Mouse (Mus musculus): Measurements from ENCODE around the gene Paqr3. TPM values are rescaled to one million over a fixed set of nuclear protein-coding genes. Genes with fewer than 3 reads are reported as not detected.

The Paqr3 gene
- total and polyA plus RNA-seq, 3 experiments, result 1.8 to 19.3 (median 4.8) TPM

GRCm38 (mm10) chr5:97083701-97084100, 27.7 kb downstream of the Paqr3 start:
- ATAC-seq (ENCODE audit: extremely low read depth, insufficient number of reproducible peaks, low FRiP score, poor library complexity, severe bottlenecking) (no peak), DNase-seq (ENCODE audit: low spot score) (no peak)
- TF ChIP-seq GATA2 (IDR thresholded peaks at IDR 0.05; ENCODE audit: borderline replicate concordance, low read depth, low read length) (no peak), POLR2AphosphoS5 (IDR thresholded peaks at IDR 0.05; ENCODE audit: insufficient replicate concordance, low read depth, low read length) (no peak), TAL1 (conservative IDR thresholded peaks at IDR 0.05; ENCODE audit: low read depth, low read length) (no peak), CTCF (IDR thresholded peaks at IDR 0.05; ENCODE audit: low read depth, low read length) (no peak), GATA1 (IDR thresholded peaks at IDR 0.05; ENCODE audit: borderline replicate concordance, low read length) (no peak)
- Histone ChIP-seq H3K4me3 (ENCODE audit: low read depth, low read length) (no peak overlapping the region), H3K4me1 (ENCODE audit: insufficient read depth, low read depth, low read length) (peaks cover 51% of the 10 kb centered on the region), H3K36me3 (replicated peaks) (peaks cover 96% of the 10 kb centered on the region), H3K9me3 (replicated peaks) (no peaks in the 10 kb centered on the region), H3K27me3 (ENCODE audit: insufficient read depth, low read length) (no peaks in the 10 kb centered on the region)

- TF ChIP-seq GATA1 (IDR thresholded peaks at IDR 0.05; ENCODE audit: borderline replicate concordance, low read length) (no peak), TAL1 (conservative IDR thresholded peaks at IDR 0.05; ENCODE audit: low read depth, low read length) (no peak), CTCF (IDR thresholded peaks at IDR 0.05; ENCODE audit: low read depth, low read length) (no peak), POLR2AphosphoS5 (IDR thresholded peaks at IDR 0.05; ENCODE audit: insufficient replicate concordance, low read depth, low read length) (no peak), GATA2 (IDR thresholded peaks at IDR 0.05; ENCODE audit: borderline replicate concordance, low read depth, low read length) (no peak)
- H3K36me3 ChIP-seq (replicated peaks), result peaks cover 98% of the 10 kb centered on the region
- DNase-seq (ENCODE audit: low spot score), result no peak
- no peaks in the 10 kb centered on the region for H3K9me3 ChIP-seq (replicated peaks)
- no peak for ATAC-seq (ENCODE audit: extremely low read depth, insufficient number of reproducible peaks, low FRiP score, poor library complexity, severe bottlenecking)
- H3K4me1 ChIP-seq (ENCODE audit: insufficient read depth, low read depth, low read length), result peaks cover 51% of the 10 kb centered on the region
- H3K27me3 ChIP-seq (ENCODE audit: insufficient read depth, low read length), result no peaks in the 10 kb centered on the region
- H3K4me3 ChIP-seq (ENCODE audit: low read depth, low read length), result no peak overlapping the region
Measured at GRCm38 (mm10) chr5:97081481-97081880, 29.9 kb downstream of the Paqr3 start.

GRCm38 (mm10) chr5:97078641-97079040, 32.8 kb downstream of the Paqr3 start:
- DNase-seq (ENCODE audit: low spot score), result no peak
- no peak for ATAC-seq (ENCODE audit: extremely low read depth, insufficient number of reproducible peaks, low FRiP score, poor library complexity, severe bottlenecking)
- TF ChIP-seq GATA2 (IDR thresholded peaks at IDR 0.05; ENCODE audit: borderline replicate concordance, low read depth, low read length), result no peak
- TF ChIP-seq CTCF (IDR thresholded peaks at IDR 0.05; ENCODE audit: low read depth, low read length), result no peak
- peaks cover 96% of the 10 kb centered on the region for H3K36me3 ChIP-seq (replicated peaks)
- H3K4me1 ChIP-seq (ENCODE audit: insufficient read depth, low read depth, low read length), result peaks cover 38% of the 10 kb centered on the region
- H3K27me3 ChIP-seq (ENCODE audit: insufficient read depth, low read length), result no peaks in the 10 kb centered on the region
- no peak overlapping the region for H3K4me3 ChIP-seq (ENCODE audit: low read depth, low read length)
- no peaks in the 10 kb centered on the region for H3K9me3 ChIP-seq (replicated peaks)

GRCm38 (mm10) chr5:97077676-97078075, 33.7 kb downstream of the Paqr3 start:
- TF ChIP-seq CTCF (IDR thresholded peaks at IDR 0.05; ENCODE audit: low read depth, low read length), result no peak
- no peak for TF ChIP-seq POLR2AphosphoS5 (IDR thresholded peaks at IDR 0.05; ENCODE audit: insufficient replicate concordance, low read depth, low read length)
- H3K4me1 ChIP-seq (ENCODE audit: insufficient read depth, low read depth, low read length), result peaks cover 41% of the 10 kb centered on the region
- no peaks in the 10 kb centered on the region for H3K9me3 ChIP-seq (replicated peaks)
- DNase-seq (ENCODE audit: low spot score) (no peak), ATAC-seq (ENCODE audit: extremely low read depth, insufficient number of reproducible peaks, low FRiP score, poor library complexity, severe bottlenecking) (no peak)
- H3K27me3 ChIP-seq (ENCODE audit: insufficient read depth, low read length), result no peaks in the 10 kb centered on the region
- peaks cover 96% of the 10 kb centered on the region for H3K36me3 ChIP-seq (replicated peaks)
- H3K4me3 ChIP-seq (ENCODE audit: low read depth, low read length), result no peak overlapping the region

GRCm38 (mm10) chr5:97076167-97076566, 35.2 kb downstream of the Paqr3 start:
- H3K9me3 ChIP-seq (replicated peaks), result no peaks in the 10 kb centered on the region
- DNase-seq (ENCODE audit: low spot score) (no peak), ATAC-seq (ENCODE audit: extremely low read depth, insufficient number of reproducible peaks, low FRiP score, poor library complexity, severe bottlenecking) (no peak)
- no peak overlapping the region for H3K4me3 ChIP-seq (ENCODE audit: low read depth, low read length)
- peaks cover 39% of the 10 kb centered on the region for H3K4me1 ChIP-seq (ENCODE audit: insufficient read depth, low read depth, low read length)
- TF ChIP-seq CTCF (IDR thresholded peaks at IDR 0.05; ENCODE audit: low read depth, low read length) (no peak), TAL1 (conservative IDR thresholded peaks at IDR 0.05; ENCODE audit: low read depth, low read length) (no peak), GATA2 (IDR thresholded peaks at IDR 0.05; ENCODE audit: borderline replicate concordance, low read depth, low read length) (no peak), POLR2AphosphoS5 (IDR thresholded peaks at IDR 0.05; ENCODE audit: insufficient replicate concordance, low read depth, low read length) (no peak), GATA1 (IDR thresholded peaks at IDR 0.05; ENCODE audit: borderline replicate concordance, low read length) (no peak)
- H3K36me3 ChIP-seq (replicated peaks), result peaks cover 91% of the 10 kb centered on the region
- H3K27me3 ChIP-seq (ENCODE audit: insufficient read depth, low read length), result no peaks in the 10 kb centered on the region

GRCm38 (mm10) chr5:97075476-97076151, 35.8 kb downstream of the Paqr3 start:
- H3K9me3 ChIP-seq (replicated peaks), result no peaks in the 10 kb centered on the region
- no peak overlapping the region for H3K4me3 ChIP-seq (ENCODE audit: low read depth, low read length)
- ATAC-seq (ENCODE audit: extremely low read depth, insufficient number of reproducible peaks, low FRiP score, poor library complexity, severe bottlenecking) (no peak), DNase-seq (ENCODE audit: low spot score) (no peak)
- H3K27me3 ChIP-seq (ENCODE audit: insufficient read depth, low read length), result no peaks in the 10 kb centered on the region
- H3K36me3 ChIP-seq (replicated peaks), result peaks cover 92% of the 10 kb centered on the region
- H3K4me1 ChIP-seq (ENCODE audit: insufficient read depth, low read depth, low read length), result peaks cover 39% of the 10 kb centered on the region
- TF ChIP-seq GATA1 (IDR thresholded peaks at IDR 0.05; ENCODE audit: borderline replicate concordance, low read length) (no peak), CTCF (IDR thresholded peaks at IDR 0.05; ENCODE audit: low read depth, low read length) (no peak), POLR2AphosphoS5 (IDR thresholded peaks at IDR 0.05; ENCODE audit: insufficient replicate concordance, low read depth, low read length) (no peak), GATA2 (IDR thresholded peaks at IDR 0.05; ENCODE audit: borderline replicate concordance, low read depth, low read length) (no peak), TAL1 (conservative IDR thresholded peaks at IDR 0.05; ENCODE audit: low read depth, low read length) (no peak)
